Mouse (Mus musculus): Measurements from ENCODE around the gene Samd7. TPM values are rescaled to one million over a fixed set of nuclear protein-coding genes. Genes with fewer than 3 reads are reported as not detected.
A peak's percentile ranks its signal among the peaks of the same experiment; 100 is the strongest.
"Not testable (repeated sequence)": the region's sequence is repeated elsewhere in the genome, so short reads cannot be mapped to it uniquely, and the experiment has no call there.

Gene Samd7
- polyA plus RNA-seq (2015; fragmentation: Nextera tagmentation; extraction: Ambion mirVana): 0.02 and 0.06 TPM in 2 replicates

- no peak for ATAC-seq (ENCODE audit: low read depth)
- Histone ChIP-seq H3K4me3 (ENCODE audit: low read depth, low read length) (no peak within 1 kb of the TSS), H3K9me3 (replicated peaks; ENCODE audit: control insufficient read depth, low read length) (no peaks in the 10 kb centered on the region), H3K27me3 (ENCODE audit: control insufficient read depth, insufficient read depth, low read depth, low read length) (no peaks in the 10 kb centered on the region), H3K9ac (ENCODE audit: low read depth, low read length) (no peak within 1 kb of the TSS), H3K4me2 (ENCODE audit: low read depth, low read length) (no peak within 1 kb of the TSS), H3K36me3 (ENCODE audit: control insufficient read depth, insufficient read depth) (no peaks in the 10 kb centered on the region), H3K27ac (ENCODE audit: low read length) (no peak within 1 kb of the TSS), H3K4me1 (ENCODE audit: control insufficient read depth, low read depth, low read length) (no peaks in the 10 kb centered on the region)
- WGBS (ENCODE audit: insufficient replicate concordance): 60% methylated on average over 7 of the region's 7 CpGs
Observed at GRCm38 (mm10) chr3:30746006-30746405, at the start of gene Samd7. Gene Samd7, plus strand, starts transcription at chr3:30746293.

- no peak overlapping the region for H3K4me2 ChIP-seq (ENCODE audit: low read depth, low read length)
- H3K36me3 ChIP-seq (ENCODE audit: control insufficient read depth, insufficient read depth): no peaks in the 10 kb centered on the region
- H3K9ac ChIP-seq (ENCODE audit: low read depth, low read length): no peak overlapping the region
- H3K9me3 ChIP-seq (replicated peaks; ENCODE audit: control insufficient read depth, low read length): no peaks in the 10 kb centered on the region
- no peak for ATAC-seq (ENCODE audit: low read depth)
- H3K4me3 ChIP-seq (ENCODE audit: low read depth, low read length): no peak overlapping the region
- no peaks in the 10 kb centered on the region for H3K27me3 ChIP-seq (ENCODE audit: control insufficient read depth, insufficient read depth, low read depth, low read length)
- H3K27ac ChIP-seq (ENCODE audit: low read length): no peak overlapping the region
- 5% methylated on average over 2 of the region's 2 CpGs for WGBS (ENCODE audit: insufficient replicate concordance)
- H3K4me1 ChIP-seq (ENCODE audit: control insufficient read depth, low read depth, low read length): no peaks in the 10 kb centered on the region
Observed at GRCm38 (mm10) chr3:30696346-30696745, 49.7 kb upstream of the Samd7 start.

GRCm38 (mm10) chr3:30697891-30698290, 48.2 kb upstream of the Samd7 start:
- H3K4me3 ChIP-seq (ENCODE audit: low read depth, low read length): no peak overlapping the region
- H3K4me2 ChIP-seq (ENCODE audit: low read depth, low read length): no peak overlapping the region
- no peak overlapping the region for H3K9ac ChIP-seq (ENCODE audit: low read depth, low read length)
- no peaks in the 10 kb centered on the region for H3K4me1 ChIP-seq (ENCODE audit: control insufficient read depth, low read depth, low read length)
- no peak for ATAC-seq (ENCODE audit: low read depth)
- no peaks in the 10 kb centered on the region for H3K27me3 ChIP-seq (ENCODE audit: control insufficient read depth, insufficient read depth, low read depth, low read length)
- no peak overlapping the region for H3K27ac ChIP-seq (ENCODE audit: low read length)
- no peaks in the 10 kb centered on the region for H3K9me3 ChIP-seq (replicated peaks; ENCODE audit: control insufficient read depth, low read length)
- 54% methylated on average over 4 of the region's 4 CpGs for WGBS (ENCODE audit: insufficient replicate concordance)
- no peaks in the 10 kb centered on the region for H3K36me3 ChIP-seq (ENCODE audit: control insufficient read depth, insufficient read depth)

DNA sequence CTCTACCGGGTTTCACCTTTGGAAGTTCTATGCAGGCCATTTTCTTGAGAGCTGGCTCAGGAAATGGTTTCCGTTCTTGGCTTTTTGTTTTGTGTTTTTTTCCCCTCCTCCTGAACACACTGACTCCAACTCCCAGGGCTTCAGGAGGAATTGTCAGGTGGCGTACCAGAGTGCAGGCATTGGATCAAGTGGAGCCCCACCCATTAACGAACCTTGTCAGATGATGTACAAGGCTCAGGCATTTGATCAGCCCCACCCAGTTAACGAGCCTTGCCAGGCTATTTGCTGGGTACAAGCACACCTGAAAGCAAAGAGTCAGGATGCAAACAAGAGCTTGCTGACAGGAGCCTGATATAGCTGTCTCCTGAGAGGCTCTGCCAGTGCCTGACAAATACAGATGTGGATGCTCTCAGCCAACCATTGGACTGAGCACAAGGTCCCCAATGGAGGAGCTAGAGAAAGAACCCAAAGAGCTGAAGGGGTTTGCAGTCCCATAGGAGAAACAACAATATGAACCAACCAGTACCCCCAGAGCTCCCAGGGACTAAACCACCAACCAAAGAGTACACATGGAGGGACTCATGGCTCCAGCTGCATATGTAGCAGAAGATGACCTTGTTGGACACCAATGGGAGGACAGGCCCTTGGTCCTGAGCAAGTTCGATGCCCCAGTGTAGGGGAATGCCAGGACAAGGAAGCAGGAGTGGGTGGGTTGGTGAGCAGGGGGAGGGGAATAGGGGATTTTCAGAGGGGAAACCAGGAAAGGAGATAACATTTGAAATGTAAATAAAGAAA, 46.2 kb upstream of the Samd7 start, which contains the start of gene Lrrc31:
Gene Lrrc31 (minus strand): TSS at position 133 of the 795 bp plus-strand sequence.
- not testable (repeated sequence) for H3K4me3 ChIP-seq (ENCODE audit: low read depth, low read length); H3K4me2 ChIP-seq (ENCODE audit: low read depth, low read length); H3K36me3 ChIP-seq (ENCODE audit: control insufficient read depth, insufficient read depth); H3K9me3 ChIP-seq (replicated peaks; ENCODE audit: control insufficient read depth, low read length); H3K9ac ChIP-seq (ENCODE audit: low read depth, low read length); ATAC-seq (ENCODE audit: low read depth); H3K27ac ChIP-seq (ENCODE audit: low read length); H3K4me1 ChIP-seq (ENCODE audit: control insufficient read depth, low read depth, low read length); H3K27me3 ChIP-seq (ENCODE audit: control insufficient read depth, insufficient read depth, low read depth, low read length)
- 58% methylated on average over 6 of the region's 6 CpGs for WGBS (ENCODE audit: insufficient replicate concordance)

- Histone ChIP-seq H3K27ac (ENCODE audit: low read length) (no peak overlapping the region), H3K9me3 (replicated peaks; ENCODE audit: control insufficient read depth, low read length) (no peaks in the 10 kb centered on the region), H3K9ac (ENCODE audit: low read depth, low read length) (no peak overlapping the region), H3K4me1 (ENCODE audit: control insufficient read depth, low read depth, low read length) (peaks cover 7% of the 10 kb centered on the region), H3K36me3 (ENCODE audit: control insufficient read depth, insufficient read depth) (no peaks in the 10 kb centered on the region), H3K27me3 (ENCODE audit: control insufficient read depth, insufficient read depth, low read depth, low read length) (no peaks in the 10 kb centered on the region), H3K4me3 (ENCODE audit: low read depth, low read length) (no peak overlapping the region), H3K4me2 (ENCODE audit: low read depth, low read length) (no peak overlapping the region)
- ATAC-seq (ENCODE audit: low read depth): no peak
- 50% methylated on average over 3 of the region's 3 CpGs for WGBS (ENCODE audit: insufficient replicate concordance)
Observed at GRCm38 (mm10) chr3:30705977-30706376, 40.1 kb upstream of the Samd7 start.

DNA sequence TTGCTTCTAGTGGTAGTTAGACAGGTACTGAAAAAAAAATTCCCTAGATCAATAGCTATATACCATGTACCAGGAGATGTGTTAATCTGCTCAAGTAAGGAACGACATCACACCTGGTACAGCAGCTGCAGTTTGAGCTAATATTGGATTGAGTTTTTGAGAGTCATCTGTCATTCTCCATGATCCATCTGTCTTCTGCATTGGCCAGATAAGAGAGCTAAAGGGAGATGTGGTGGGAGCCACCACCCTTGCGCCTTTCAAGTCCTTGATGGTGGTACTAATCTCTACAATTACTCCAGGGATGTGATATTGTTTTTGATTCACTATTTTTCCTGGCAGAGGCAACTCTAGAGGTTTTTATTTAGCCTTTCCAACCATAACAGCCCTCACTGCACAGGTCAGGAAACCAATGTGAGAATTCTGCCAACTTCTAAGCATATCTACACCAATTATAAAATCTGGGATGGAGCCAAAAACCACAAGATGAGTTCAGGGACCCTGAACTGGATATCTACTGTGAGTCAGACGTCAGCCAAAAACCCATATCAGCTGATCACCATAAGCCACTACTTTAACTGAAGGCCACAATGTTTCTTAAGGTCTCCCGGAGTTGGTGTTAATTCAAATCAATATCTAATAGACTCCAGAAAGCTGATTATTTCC, 39.3 kb upstream of the Samd7 start:
- H3K9me3 ChIP-seq (replicated peaks; ENCODE audit: control insufficient read depth, low read length): no peaks in the 10 kb centered on the region
- no peak overlapping the region for H3K4me2 ChIP-seq (ENCODE audit: low read depth, low read length)
- 17% methylated on average over 4 of the region's 4 CpGs for WGBS (ENCODE audit: insufficient replicate concordance)
- ATAC-seq (ENCODE audit: low read depth): peak; percentile 74
- no peak overlapping the region for H3K4me3 ChIP-seq (ENCODE audit: low read depth, low read length)
- no peaks in the 10 kb centered on the region for H3K27me3 ChIP-seq (ENCODE audit: control insufficient read depth, insufficient read depth, low read depth, low read length)
- H3K9ac ChIP-seq (ENCODE audit: low read depth, low read length): no peak overlapping the region
- H3K27ac ChIP-seq (ENCODE audit: low read length): no peak overlapping the region
- H3K4me1 ChIP-seq (ENCODE audit: control insufficient read depth, low read depth, low read length): peaks cover 7% of the 10 kb centered on the region
- H3K36me3 ChIP-seq (ENCODE audit: control insufficient read depth, insufficient read depth): no peaks in the 10 kb centered on the region

- H3K4me2 ChIP-seq (ENCODE audit: low read depth, low read length): no peak overlapping the region
- H3K36me3 ChIP-seq (ENCODE audit: control insufficient read depth, insufficient read depth): no peaks in the 10 kb centered on the region
- no peak overlapping the region for H3K27ac ChIP-seq (ENCODE audit: low read length)
- H3K9ac ChIP-seq (ENCODE audit: low read depth, low read length): no peak overlapping the region
- no peak overlapping the region for H3K4me3 ChIP-seq (ENCODE audit: low read depth, low read length)
- no peaks in the 10 kb centered on the region for H3K9me3 ChIP-seq (replicated peaks; ENCODE audit: control insufficient read depth, low read length)
- ATAC-seq (ENCODE audit: low read depth): no peak
- peaks cover 7% of the 10 kb centered on the region for H3K4me1 ChIP-seq (ENCODE audit: control insufficient read depth, low read depth, low read length)
- no peaks in the 10 kb centered on the region for H3K27me3 ChIP-seq (ENCODE audit: control insufficient read depth, insufficient read depth, low read depth, low read length)
- 52% methylated on average over 6 of the region's 6 CpGs for WGBS (ENCODE audit: insufficient replicate concordance)
Observed at GRCm38 (mm10) chr3:30710191-30710590, 35.9 kb upstream of the Samd7 start.

DNA sequence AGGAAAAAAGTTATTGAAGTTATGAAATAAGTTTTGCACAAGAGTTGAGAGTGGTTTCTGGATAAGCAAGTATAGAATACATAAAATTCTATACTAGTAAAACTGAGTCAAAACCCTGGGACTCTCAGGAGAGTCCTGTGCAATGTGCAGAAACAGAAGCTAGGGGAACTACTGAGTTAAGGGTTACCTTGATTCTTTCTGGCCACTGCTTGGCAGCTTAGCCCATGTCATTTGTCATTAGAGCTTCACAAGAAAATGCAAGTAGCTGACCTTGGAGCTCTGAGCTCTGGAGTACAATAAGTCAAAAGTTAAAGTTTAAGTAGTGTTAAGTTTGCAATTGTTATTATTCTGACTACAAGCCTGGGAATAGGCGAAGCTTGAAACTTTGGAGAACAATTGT, 32.8 kb upstream of the Samd7 start:
- no peaks in the 10 kb centered on the region for H3K4me1 ChIP-seq (ENCODE audit: control insufficient read depth, low read depth, low read length)
- H3K27ac ChIP-seq (ENCODE audit: low read length): no peak overlapping the region
- no peak overlapping the region for H3K4me3 ChIP-seq (ENCODE audit: low read depth, low read length)
- no peak overlapping the region for H3K9ac ChIP-seq (ENCODE audit: low read depth, low read length)
- no peaks in the 10 kb centered on the region for H3K36me3 ChIP-seq (ENCODE audit: control insufficient read depth, insufficient read depth)
- H3K9me3 ChIP-seq (replicated peaks; ENCODE audit: control insufficient read depth, low read length): no peaks in the 10 kb centered on the region
- ATAC-seq (ENCODE audit: low read depth): no peak
- no peak overlapping the region for H3K4me2 ChIP-seq (ENCODE audit: low read depth, low read length)
- H3K27me3 ChIP-seq (ENCODE audit: control insufficient read depth, insufficient read depth, low read depth, low read length): no peaks in the 10 kb centered on the region
- 60% methylated on average over 1 of the region's 1 CpGs for WGBS (ENCODE audit: insufficient replicate concordance)

DNA sequence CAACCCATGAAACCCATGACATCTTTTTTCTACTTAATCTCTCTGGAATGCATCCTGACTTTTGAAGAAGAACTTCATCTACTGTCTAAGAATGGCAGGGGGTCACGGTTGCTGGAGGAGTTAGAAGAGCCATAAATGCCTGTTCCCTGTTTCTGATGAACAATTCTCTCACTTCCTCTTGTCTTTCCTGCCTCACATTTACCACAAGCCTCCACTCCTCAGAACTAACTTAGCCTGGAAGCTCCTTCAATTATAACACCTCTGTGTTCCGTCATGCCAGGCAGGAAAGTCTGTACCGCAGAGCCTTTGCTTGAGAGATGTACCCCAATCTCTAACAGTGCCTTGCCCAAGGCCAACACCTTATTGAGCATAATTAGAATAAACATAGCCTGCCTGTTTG, 27.4 kb upstream of the Samd7 start:
- no peak for ATAC-seq (ENCODE audit: low read depth)
- WGBS (ENCODE audit: insufficient replicate concordance): 46% methylated on average over 3 of the region's 3 CpGs
- no peak overlapping the region for H3K4me3 ChIP-seq (ENCODE audit: low read depth, low read length)
- H3K9ac ChIP-seq (ENCODE audit: low read depth, low read length): no peak overlapping the region
- no peaks in the 10 kb centered on the region for H3K36me3 ChIP-seq (ENCODE audit: control insufficient read depth, insufficient read depth)
- no peaks in the 10 kb centered on the region for H3K9me3 ChIP-seq (replicated peaks; ENCODE audit: control insufficient read depth, low read length)
- no peaks in the 10 kb centered on the region for H3K4me1 ChIP-seq (ENCODE audit: control insufficient read depth, low read depth, low read length)
- H3K4me2 ChIP-seq (ENCODE audit: low read depth, low read length): no peak overlapping the region
- H3K27ac ChIP-seq (ENCODE audit: low read length): no peak overlapping the region
- no peaks in the 10 kb centered on the region for H3K27me3 ChIP-seq (ENCODE audit: control insufficient read depth, insufficient read depth, low read depth, low read length)
